Comparison of ENCODE assay signal across 8 mouse cellular contexts in the genomic region with DNA sequence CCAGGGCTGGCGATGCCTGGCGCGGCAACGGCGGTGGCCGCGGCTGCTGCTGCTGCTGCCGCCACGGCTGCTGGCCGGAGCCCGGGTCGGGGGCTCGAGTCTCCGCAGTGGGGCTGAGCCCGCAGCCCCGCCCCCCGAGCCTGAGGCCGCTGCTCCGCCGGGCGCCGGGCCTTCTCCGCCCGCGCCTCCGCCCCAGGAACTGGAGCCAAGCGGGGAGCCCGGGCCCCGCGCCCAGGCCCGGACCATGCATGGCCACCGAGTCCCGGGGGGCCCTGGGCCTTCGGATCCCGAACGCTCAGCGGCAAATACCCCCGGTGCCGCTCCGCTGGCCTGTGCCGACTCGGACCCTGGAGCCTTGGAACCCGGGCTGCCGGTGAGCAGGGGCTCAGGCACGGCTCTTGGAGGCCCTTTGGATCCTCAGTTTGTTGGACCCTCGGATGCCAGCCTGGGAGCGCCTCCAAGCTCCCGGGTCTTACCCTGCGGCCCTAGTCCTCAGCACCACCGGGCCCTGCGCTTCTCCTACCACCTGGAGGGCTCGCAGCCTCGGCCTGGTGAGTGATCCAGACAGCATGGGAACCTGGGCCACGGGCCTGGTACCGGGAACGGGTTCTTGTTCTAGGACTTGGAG. TPM values are rescaled to one million over a fixed set of nuclear protein-coding genes. Genes with fewer than 3 reads are reported as not detected.
DNase-seq lines count a peak whose midpoint lies in the region; ATAC-seq and TF ChIP-seq lines count a peak whose summit lies in the region.

No protein-coding gene starts in this region.

- no peak for TF ChIP-seq POLR2A in limb, embryonic 14.5 days (IDR thresholded peaks at IDR 0.05; ENCODE audit: borderline replicate concordance, extremely low read depth, insufficient read depth, insufficient read length)

- DNase-seq in thymus, postnatal 14 days, result peak; percentile 19
- no peak for DNase-seq in thymus, postnatal 25 days
- peak; percentile 36 for DNase-seq in cerebellum, adult 8-10 months
- DNase-seq in gastrocnemius, adult 18-20 months (ENCODE audit: low spot score), result peak; percentile 2
- DNase-seq in limb, embryonic 14.5 days (ENCODE audit: low spot score), result peak; percentile 11
- DNase-seq in layer of hippocampus, postnatal 36 days, result no peak

- peak overlapping the region; percentile 66 for H3K4me2 ChIP-seq in hindbrain, embryonic 15.5 days
- peak overlapping the region; percentile 68 for H3K4me2 ChIP-seq in limb, embryonic 14.5 days (replicated peaks; ENCODE audit: low read depth, low read length, severe bottlenecking)
- H3K4me2 ChIP-seq in neural tube, embryonic 12.5 days (replicated peaks), result peak overlapping the region; percentile 68

- H3K4me3 ChIP-seq in hindbrain, embryonic 15.5 days, result peak overlapping the region; percentile 71
- H3K4me3 ChIP-seq in limb, embryonic 14.5 days (replicated peaks; ENCODE audit: low read length), result peak overlapping the region; percentile 64
- peak overlapping the region; percentile 66 for H3K4me3 ChIP-seq in neural tube, embryonic 12.5 days

- H3K4me1 ChIP-seq in hindbrain, embryonic 15.5 days (replicated peaks), result peaks cover 28% of the 10 kb centered on the region
- 0 out of 2 replicates have a peak, but pooled peaks cover 5% of the 10 kb centered on the region for H3K4me1 ChIP-seq in limb, embryonic 14.5 days (ENCODE audit: control insufficient read depth, insufficient read depth, low read length)
- peaks cover 15% of the 10 kb centered on the region for H3K4me1 ChIP-seq in neural tube, embryonic 12.5 days

- peak overlapping the region; percentile 95 for H3K27ac ChIP-seq in hindbrain, embryonic 15.5 days (replicated peaks)
- H3K27ac ChIP-seq in limb, embryonic 14.5 days (replicated peaks; ENCODE audit: low read depth, low read length), result peak overlapping the region; percentile 87
- peak overlapping the region; percentile 72 for H3K27ac ChIP-seq in neural tube, embryonic 12.5 days

- H3K36me3 ChIP-seq in hindbrain, embryonic 15.5 days, result no peaks in the 10 kb centered on the region
- H3K36me3 ChIP-seq in limb, embryonic 14.5 days (ENCODE audit: control insufficient read depth, insufficient read depth, low read length), result no peaks in the 10 kb centered on the region
- no peaks in the 10 kb centered on the region for H3K36me3 ChIP-seq in neural tube, embryonic 12.5 days

- no peaks in the 10 kb centered on the region for H3K9me3 ChIP-seq in hindbrain, embryonic 15.5 days
- no peaks in the 10 kb centered on the region for H3K9me3 ChIP-seq in limb, embryonic 14.5 days (ENCODE audit: control insufficient read depth, low read length)
- no peaks in the 10 kb centered on the region for H3K9me3 ChIP-seq in neural tube, embryonic 12.5 days

- ATAC-seq in hindbrain, embryonic 15.5 days (ENCODE audit: low FRiP score, low read depth), result peak; percentile 61
- peak; percentile 32; the same call in 1 of the 2 replicates for ATAC-seq in limb, embryonic 14.5 days (ENCODE audit: low FRiP score, low read depth)
- peak; percentile 71 for ATAC-seq in neural tube, embryonic 12.5 days (ENCODE audit: low FRiP score, low read depth)

- H3K27me3 ChIP-seq in hindbrain, embryonic 15.5 days, result no peaks in the 10 kb centered on the region
- no peaks in the 10 kb centered on the region for H3K27me3 ChIP-seq in limb, embryonic 14.5 days (ENCODE audit: control insufficient read depth, insufficient read depth, low read length)
- no peaks in the 10 kb centered on the region for H3K27me3 ChIP-seq in neural tube, embryonic 12.5 days (replicated peaks)

- H3K9ac ChIP-seq in hindbrain, embryonic 15.5 days, result peak overlapping the region; percentile 86
- H3K9ac ChIP-seq in limb, embryonic 14.5 days (ENCODE audit: low read depth, low read length, severe bottlenecking), result peak overlapping the region; percentile 84
- peak overlapping the region; percentile 81 for H3K9ac ChIP-seq in neural tube, embryonic 12.5 days

- 33% methylated on average over 37 of the region's 56 CpGs for WGBS in hindbrain, embryonic 15.5 days
- 28% methylated on average over 7 of the region's 56 CpGs for WGBS in limb, embryonic 14.5 days
- 30% methylated on average over 42 of the region's 56 CpGs for WGBS in neural tube, embryonic 12.5 days

RNA-seq across cellular contexts. Expression of gene Fgd1, which starts 1.6 kb away (rescaled TPM):
- total RNA-seq in gastrocnemius, adult 18-20 months (2021), result 1 to 10 TPM; 2.0 to 2.3 TPM
- 15.0 and 16.3 TPM in 2 replicates for polyA plus RNA-seq in hindbrain, embryonic 15.5 days (2015; fragmentation: Nextera tagmentation; extraction: Ambion mirVana)
- 42.8 and 49.9 TPM in 2 replicates for polyA plus RNA-seq in limb, embryonic 14.5 days (2012; rRNA removed)
- polyA plus RNA-seq in limb, embryonic 14.5 days (2014; fragmentation: Nextera tagmentation; extraction: Ambion mirVana), result 15.7 and 18.6 TPM in 2 replicates
- polyA plus RNA-seq in neural tube, embryonic 12.5 days (2016; fragmentation: Nextera tagmentation; extraction: Ambion mirVana), result 12.8 and 12.9 TPM in 2 replicates
- 10 to 100 TPM; 16.6 to 18.6 TPM for total RNA-seq in layer of hippocampus, postnatal 36 days (2021)

RNA-seq across cellular contexts. Expression of gene Gnl3l, which starts 30.4 kb away (rescaled TPM):
- 10 to 100 TPM; 37.3 to 42.7 TPM for total RNA-seq in gastrocnemius, adult 18-20 months (2021)
- polyA plus RNA-seq in hindbrain, embryonic 15.5 days (2015; fragmentation: Nextera tagmentation; extraction: Ambion mirVana), result 83.2 and 85.0 TPM in 2 replicates
- 17.2 and 17.6 TPM in 2 replicates for polyA plus RNA-seq in limb, embryonic 14.5 days (2012; rRNA removed)
- 20.6 and 21.0 TPM in 2 replicates for polyA plus RNA-seq in limb, embryonic 14.5 days (2014; fragmentation: Nextera tagmentation; extraction: Ambion mirVana)
- 59.1 and 61.1 TPM in 2 replicates for polyA plus RNA-seq in neural tube, embryonic 12.5 days (2016; fragmentation: Nextera tagmentation; extraction: Ambion mirVana)
- 100 to 1,000 TPM; 183 to 187 TPM for total RNA-seq in layer of hippocampus, postnatal 36 days (2021)

RNA-seq across cellular contexts. Expression of gene Tsr2, which starts 48.8 kb away (rescaled TPM):
- 1 to 10 TPM; 7.7 to 8.6 TPM for total RNA-seq in gastrocnemius, adult 18-20 months (2021)
- polyA plus RNA-seq in hindbrain, embryonic 15.5 days (2015; fragmentation: Nextera tagmentation; extraction: Ambion mirVana), result 37.6 and 38.5 TPM in 2 replicates
- 24.5 and 34.9 TPM in 2 replicates for polyA plus RNA-seq in limb, embryonic 14.5 days (2012; rRNA removed)
- 37.9 and 40.3 TPM in 2 replicates for polyA plus RNA-seq in limb, embryonic 14.5 days (2014; fragmentation: Nextera tagmentation; extraction: Ambion mirVana)
- 36.1 and 37.0 TPM in 2 replicates for polyA plus RNA-seq in neural tube, embryonic 12.5 days (2016; fragmentation: Nextera tagmentation; extraction: Ambion mirVana)
- total RNA-seq in layer of hippocampus, postnatal 36 days (2021), result 10 to 100 TPM; 69.1 to 73.1 TPM

Comparison
In these comparisons a context has a peak if more than half of its experiments do, and no peak if none do; other contexts are left out.
1. DNase-seq: peak in thymus, postnatal 14 days (single experiment), cerebellum, adult 8-10 months (single experiment), gastrocnemius, adult 18-20 months (single experiment) and limb, embryonic 14.5 days (single experiment); none in thymus, postnatal 25 days (single experiment) and layer of hippocampus, postnatal 36 days (0 of 2).
2. Peak in every context shown above with its lines, with median percentiles within 50 percentile points of each other: ATAC-seq, H3K27ac ChIP-seq, H3K4me2 ChIP-seq, H3K4me3 ChIP-seq and H3K9ac ChIP-seq.